Mouse (Mus musculus) heart, embryonic 13.5 days (tissue): ENCODE measurements around the gene Acot2. TPM values are rescaled to one million over a fixed set of nuclear protein-coding genes. Genes with fewer than 3 reads are reported as not detected.
A peak's percentile ranks its signal among the peaks of the same experiment; 100 is the strongest.

Experiments used
- ATAC-seq: fragments of 200-750 bp; cut with Nextera tagmentation; 2 replicates; pipeline ENCODE4 v1.8.0; 2017; ENCODE audit warnings: moderate TSS enrichment; ENCODE audit not compliant: insufficient number of reproducible peaks, low FRiP score, low TSS enrichment; ENCODE audit errors: extremely low read depth
- H3K27ac ChIP-seq: fragments of 300-500 bp; sonication (generic); replicated peaks from 2 replicates; pipeline ENCODE4 v1.5.1; 2015; ENCODE audit warnings: moderate library complexity, mild to moderate bottlenecking, inconsistent platforms
- H3K27me3 ChIP-seq: fragments of 300-500 bp; sonication (generic); replicated peaks from 2 replicates; pipeline ENCODE4 v1.6.1; 2015; ENCODE audit warnings: mild to moderate bottlenecking, inconsistent platforms
- H3K36me3 ChIP-seq: fragments of 300-500 bp; sonication (generic); 2 replicates; pipeline ENCODE4 v1.6.1; 2015; ENCODE audit warnings: mild to moderate bottlenecking, inconsistent platforms
- H3K4me1 ChIP-seq: fragments of 300-500 bp; sonication (generic); 2 replicates; pipeline ENCODE4 v1.6.1; 2015; ENCODE audit warnings: inconsistent platforms
- H3K4me2 ChIP-seq: fragments of 300-500 bp; sonication (generic); 2 replicates; pipeline ENCODE4 v1.6.1; 2015; ENCODE audit warnings: inconsistent platforms, mild to moderate bottlenecking, moderate library complexity
- H3K4me3 ChIP-seq: fragments of 300-500 bp; sonication (generic); 2 replicates; pipeline ENCODE4 v1.5.1; 2015; ENCODE audit warnings: moderate library complexity, mild to moderate bottlenecking, inconsistent platforms
- H3K9ac ChIP-seq: fragments of 300-500 bp; sonication (generic); 2 replicates; pipeline ENCODE4 v1.6.1; 2015; ENCODE audit warnings: inconsistent platforms, mild to moderate bottlenecking, moderate library complexity
- H3K9me3 ChIP-seq: fragments of 300-500 bp; sonication (generic); 2 replicates; pipeline ENCODE4 v1.6.1; 2016; ENCODE audit warnings: inconsistent platforms
- WGBS: fragments of 180-500 bp; shearing (Covaris S2); methylation state at CpG from one replicate; pipeline ENCODE4 v1.1.7; 2015; ENCODE audit warnings: mixed read lengths; 5-methylcytosine and 5-hydroxymethylcytosine counted together
- polyA plus RNA-seq: library from polyadenylated mRNA; unstranded; fragments of >200 nt; fragmentation: Nextera tagmentation; extraction: Ambion mirVana; gene quantifications from 2 replicates; pipeline ENCODE4 v1.2.1, GENCODE M21; 2015

Acot2 gene
- polyA plus RNA-seq, 1 experiment from 2014 or later = 55.7 TPM

GRCm38 (mm10) chr12:83951711-83952575 lies 35.7 kb upstream of the Acot2 start:
- Histone ChIP-seq H3K27me3 (no peaks in the 10 kb centered on the region), H3K9ac (peak overlapping the region; percentile 93), H3K9me3 (no peaks in the 10 kb centered on the region), H3K4me1 (peaks cover 35% of the 10 kb centered on the region), H3K4me3 (peak overlapping the region; percentile 81), H3K4me2 (peak overlapping the region; percentile 99), H3K36me3 (peaks cover 21% of the 10 kb centered on the region), H3K27ac (no peak overlapping the region)
- ATAC-seq = no peak
- whole genome bisulfite sequencing = 39% methylated on average over 32 of the region's 32 CpGs

- Histone ChIP-seq H3K36me3 (peaks cover 6% of the 10 kb centered on the region), H3K4me2 (no peak overlapping the region), H3K4me3 (no peak overlapping the region), H3K27me3 (no peaks in the 10 kb centered on the region), H3K4me1 (peaks cover 6% of the 10 kb centered on the region), H3K27ac (no peak overlapping the region), H3K9ac (no peak overlapping the region), H3K9me3 (no peaks in the 10 kb centered on the region)
- ATAC-seq = no peak
- WGBS = 88% methylated on average over 9 of the region's 9 CpGs
Observed at GRCm38 (mm10) chr12:83958278-83958677, 29.4 kb upstream of the Acot2 start.

DNA sequence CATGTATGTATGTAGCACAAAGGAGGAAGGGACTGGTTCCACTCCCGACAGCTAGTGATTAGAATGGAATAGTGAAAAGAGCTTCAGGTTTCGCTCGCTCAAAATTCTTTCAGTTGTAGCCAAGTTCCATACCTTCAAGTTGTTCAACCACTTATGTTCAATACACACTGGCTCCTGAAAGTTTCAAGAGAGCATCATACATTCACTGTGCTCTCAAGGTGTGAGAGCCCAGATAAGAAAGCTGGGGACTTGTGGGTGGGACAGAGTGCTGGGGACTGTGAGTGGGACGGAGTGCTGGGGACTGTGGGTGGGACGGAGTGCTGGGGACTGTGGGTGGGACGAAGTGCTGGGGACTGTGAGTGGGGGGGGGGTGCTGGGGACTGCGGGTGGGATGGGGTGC lies 22.4 kb upstream of the Acot2 start:
- no peaks in the 10 kb centered on the region for H3K27me3 ChIP-seq
- no peaks in the 10 kb centered on the region for H3K36me3 ChIP-seq
- no peak for ATAC-seq
- no peak overlapping the region for H3K4me2 ChIP-seq
- H3K4me3 ChIP-seq = no peak overlapping the region
- H3K27ac ChIP-seq = no peak overlapping the region
- no peaks in the 10 kb centered on the region for H3K4me1 ChIP-seq
- H3K9ac ChIP-seq = no peak overlapping the region
- no peaks in the 10 kb centered on the region for H3K9me3 ChIP-seq
- 70% methylated on average over 7 of the region's 7 CpGs for WGBS

- ATAC-seq = no peak
- H3K9ac ChIP-seq = no peak overlapping the region
- WGBS = 59% methylated on average over 2 of the region's 2 CpGs
Observed at GRCm38 (mm10) chr12:83972117-83972516, 15.5 kb upstream of the Acot2 start.

GRCm38 (mm10) chr12:83978862-83979261 lies 8.8 kb upstream of the Acot2 start:
- no peak overlapping the region for H3K4me2 ChIP-seq
- H3K27ac ChIP-seq = no peak overlapping the region
- H3K4me1 ChIP-seq = peaks cover 7% of the 10 kb centered on the region
- H3K4me3 ChIP-seq = no peak overlapping the region
- no peak for ATAC-seq
- whole genome bisulfite sequencing = 77% methylated on average over 6 of the region's 6 CpGs
- no peak overlapping the region for H3K9ac ChIP-seq
- H3K36me3 ChIP-seq = no peaks in the 10 kb centered on the region
- H3K9me3 ChIP-seq = no peaks in the 10 kb centered on the region
- H3K27me3 ChIP-seq = no peaks in the 10 kb centered on the region

More at GRCm38 (mm10) chr12:83972117-83972516, 15.5 kb upstream of the Acot2 start:
- no peaks in the 10 kb centered on the region for H3K9me3 ChIP-seq
- no peaks in the 10 kb centered on the region for H3K4me1 ChIP-seq
- no peak overlapping the region for H3K4me3 ChIP-seq
- H3K27ac ChIP-seq = no peak overlapping the region
- no peak overlapping the region for H3K4me2 ChIP-seq
- H3K36me3 ChIP-seq = no peaks in the 10 kb centered on the region
- H3K27me3 ChIP-seq = no peaks in the 10 kb centered on the region

GRCm38 (mm10) chr12:83981615-83982014 lies 6.0 kb upstream of the Acot2 start:
- no peaks in the 10 kb centered on the region for H3K9me3 ChIP-seq
- H3K27ac ChIP-seq = no peak overlapping the region
- no peaks in the 10 kb centered on the region for H3K36me3 ChIP-seq
- H3K4me3 ChIP-seq = no peak overlapping the region
- H3K27me3 ChIP-seq = no peaks in the 10 kb centered on the region
- peaks cover 10% of the 10 kb centered on the region for H3K4me1 ChIP-seq
- no peak overlapping the region for H3K4me2 ChIP-seq
- ATAC-seq = no peak
- 85% methylated on average over 4 of the region's 4 CpGs for WGBS
- no peak overlapping the region for H3K9ac ChIP-seq

- ATAC-seq = no peak
- H3K9me3 ChIP-seq = 0 out of 2 replicates have a peak, but pooled peaks cover 5% of the 10 kb centered on the region
- no peaks in the 10 kb centered on the region for H3K27me3 ChIP-seq
- no peak within 1 kb of the TSS for H3K4me3 ChIP-seq
- WGBS = 79% methylated on average over 4 of the region's 4 CpGs
- H3K36me3 ChIP-seq = peaks cover 7% of the 10 kb centered on the region
- peaks cover 30% of the 10 kb centered on the region for H3K4me1 ChIP-seq
- no peak within 1 kb of the TSS for H3K27ac ChIP-seq
- no peak within 1 kb of the TSS for H3K9ac ChIP-seq
- no peak within 1 kb of the TSS for H3K4me2 ChIP-seq
Observed at GRCm38 (mm10) chr12:83984752-83985151, 2.9 kb upstream of the Acot2 start, which contains the start of gene Heatr4. Heatr4 (minus strand) TSS chr12:83984852.

DNA sequence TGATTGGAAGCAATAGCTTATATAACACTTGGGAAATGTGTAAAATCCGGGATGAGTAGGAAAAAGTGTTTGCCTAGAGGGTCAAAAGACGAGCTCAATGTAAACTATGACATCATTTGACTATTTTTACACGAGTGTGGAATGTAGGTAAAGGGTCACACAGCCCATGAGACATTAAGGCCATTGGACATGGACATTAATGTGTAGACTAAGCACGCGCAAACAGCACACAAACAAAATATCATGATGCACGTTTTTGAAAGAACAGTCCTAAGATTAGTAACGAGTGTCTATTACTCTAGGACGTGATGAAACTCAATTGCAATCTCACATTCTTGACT lies 449 bp upstream of the Acot2 start:
- peaks cover 27% of the 10 kb centered on the region for H3K4me1 ChIP-seq
- no peak for ATAC-seq
- H3K36me3 ChIP-seq = peaks cover 17% of the 10 kb centered on the region
- H3K27ac ChIP-seq = peak overlapping the region; percentile 99
- peak overlapping the region; percentile 71 for H3K4me3 ChIP-seq
- no peaks in the 10 kb centered on the region for H3K27me3 ChIP-seq
- H3K9ac ChIP-seq = peak overlapping the region; percentile 90
- 0 out of 2 replicates have a peak, but pooled peaks cover 5% of the 10 kb centered on the region for H3K9me3 ChIP-seq
- 13% methylated on average over 8 of the region's 8 CpGs for WGBS
- peak overlapping the region; percentile 72 for H3K4me2 ChIP-seq

DNA sequence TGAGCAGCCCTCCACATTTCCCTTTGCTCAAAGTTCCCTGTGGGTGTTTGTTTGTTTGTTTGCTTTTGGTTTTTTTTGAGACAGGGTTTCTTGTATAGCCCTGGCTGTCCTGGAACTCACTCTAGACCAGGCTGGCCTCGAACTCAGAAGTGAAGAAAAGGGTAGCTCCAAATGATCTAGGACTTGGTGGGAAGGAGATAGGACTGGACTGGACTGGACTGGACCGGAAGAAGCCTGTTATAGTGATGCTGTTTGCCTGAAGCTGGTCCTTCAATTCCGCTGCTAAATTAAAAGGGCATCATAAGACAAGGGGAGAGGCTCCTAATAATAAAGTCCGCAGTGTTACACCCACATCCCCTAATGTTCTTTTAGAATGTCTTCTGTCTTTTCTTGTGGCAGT lies 822 bp downstream of the Acot2 start:
- ATAC-seq = no peak
- WGBS = 65% methylated on average over 4 of the region's 4 CpGs

DNA sequence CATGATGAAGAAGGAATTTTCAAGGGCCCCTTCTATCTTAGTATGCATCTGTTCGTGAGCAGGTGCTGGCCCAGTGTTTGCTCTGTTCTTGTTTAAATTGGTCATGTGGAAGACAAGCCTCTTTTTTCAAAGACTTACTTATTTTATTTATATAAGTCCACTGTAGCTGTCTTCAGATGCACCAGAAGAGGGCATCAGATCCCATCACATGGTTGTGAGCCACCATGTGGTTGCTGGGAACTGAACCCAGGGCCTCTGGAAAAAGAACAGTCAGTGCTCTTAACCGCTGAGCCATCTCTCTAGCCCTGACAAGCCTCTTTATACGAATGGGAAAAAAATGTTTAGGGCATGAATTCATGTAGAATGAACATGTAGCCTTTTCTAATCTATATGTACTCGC lies 1.7 kb downstream of the Acot2 start:
- WGBS = 91% methylated on average over 4 of the region's 4 CpGs
- H3K9me3 ChIP-seq = 0 out of 2 replicates have a peak, but pooled peaks cover 5% of the 10 kb centered on the region
- H3K4me3 ChIP-seq = peak overlapping the region; percentile 71
- peak overlapping the region; percentile 72 for H3K4me2 ChIP-seq
- peaks cover 36% of the 10 kb centered on the region for H3K36me3 ChIP-seq
- no peak overlapping the region for H3K9ac ChIP-seq
- H3K27me3 ChIP-seq = no peaks in the 10 kb centered on the region
- peaks cover 24% of the 10 kb centered on the region for H3K4me1 ChIP-seq
- ATAC-seq = no peak
- no peak overlapping the region for H3K27ac ChIP-seq

More for the DNA sequence above, 822 bp downstream of the Acot2 start:
- H3K4me1 ChIP-seq = peaks cover 24% of the 10 kb centered on the region
- no peaks in the 10 kb centered on the region for H3K27me3 ChIP-seq
- peak overlapping the region; percentile 90 for H3K9ac ChIP-seq
- peaks cover 27% of the 10 kb centered on the region for H3K36me3 ChIP-seq
- H3K9me3 ChIP-seq = 0 out of 2 replicates have a peak, but pooled peaks cover 5% of the 10 kb centered on the region
- peak overlapping the region; percentile 72 for H3K4me2 ChIP-seq
- H3K27ac ChIP-seq = peak overlapping the region; percentile 99
- peak overlapping the region; percentile 71 for H3K4me3 ChIP-seq

GRCm38 (mm10) chr12:83997221-83997620 lies 9.6 kb downstream of the Acot2 start:
- no peak overlapping the region for H3K9ac ChIP-seq

More at GRCm38 (mm10) chr12:83997221-83997620, 9.6 kb downstream of the Acot2 start:
- Histone ChIP-seq H3K36me3 (peaks cover 22% of the 10 kb centered on the region), H3K27me3 (no peaks in the 10 kb centered on the region), H3K27ac (no peak overlapping the region), H3K4me3 (no peak overlapping the region), H3K4me1 (peaks cover 29% of the 10 kb centered on the region), H3K9me3 (peaks cover 11% of the 10 kb centered on the region), H3K4me2 (no peak overlapping the region)
- ATAC-seq = no peak
- 58% methylated on average over 2 of the region's 2 CpGs for WGBS
